Mouse (Mus musculus): ENCODE data around the gene Gm10282. TPM values are rescaled to one million over a fixed set of nuclear protein-coding genes. Genes with fewer than 3 reads are reported as not detected.

The Gm10282 gene
- total RNA-seq, 2 experiments from 2014 or later: 18.5 to 18.7 TPM

- no peak for DNase-seq
These were observed 43.6 kb downstream of the Gm10282 start for GRCm38 (mm10) chr8:72261431-72261830.

- peak; percentile 77 for DNase-seq
These were observed 44.0 kb downstream of the Gm10282 start for GRCm38 (mm10) chr8:72261019-72261418.

- peak; percentile 32 for DNase-seq
These were observed 44.5 kb downstream of the Gm10282 start for GRCm38 (mm10) chr8:72260585-72260984.

- no peak for DNase-seq
These were observed 45.2 kb downstream of the Gm10282 start for GRCm38 (mm10) chr8:72259862-72260261.

- no peak for DNase-seq
These were observed 47.2 kb downstream of the Gm10282 start for GRCm38 (mm10) chr8:72257902-72258238.

- DNase-seq: peak; percentile 64
These were observed 47.7 kb downstream of the Gm10282 start for GRCm38 (mm10) chr8:72257171-72257901.

Other genes with a start within 250 kb of the Gm10282 start
- gene Olfr373, start 222.1 kb downstream of the Gm10282 start, total RNA-seq (2021): not detected
- not detected for gene Olfr374, start 198.2 kb downstream of the Gm10282 start, total RNA-seq (2021)
- 100 to 1,000 TPM; 201 to 246 TPM for gene Tpm4, start 170.3 kb downstream of the Gm10282 start, total RNA-seq (2021)
- 10 to 100 TPM; 60.9 to 64.7 TPM for gene Rab8a, start 144.1 kb downstream of the Gm10282 start, total RNA-seq (2021)
- gene Hsh2d, start 115.6 kb downstream of the Gm10282 start, total RNA-seq (2021): under 1 TPM; 0.21 to 0.27 TPM
- not detected for gene Cib3, start 92.4 kb downstream of the Gm10282 start, total RNA-seq (2021)
- gene Gm11034, start 91.6 kb downstream of the Gm10282 start, total RNA-seq (2021): not detected
- gene Fam32a, start 85.5 kb downstream of the Gm10282 start, total RNA-seq (2021): 10 to 100 TPM; 43.8 to 46.8 TPM
- gene Ap1m1, start 65.2 kb downstream of the Gm10282 start, total RNA-seq (2021): 10 to 100 TPM; 66.8 to 81.0 TPM
- gene Klf2, start 13.8 kb upstream of the Gm10282 start, total RNA-seq (2021): 10 to 100 TPM; 48.0 to 99.9 TPM
- 10 to 100 TPM; 41.6 to 63.1 TPM for gene Eps15l1, start 116.2 kb upstream of the Gm10282 start, total RNA-seq (2021)
- 1 to 10 TPM; 4.0 to 4.1 TPM for gene Calr3, start 138.6 kb upstream of the Gm10282 start, total RNA-seq (2021)
- gene 1700030K09Rik, start 138.6 kb upstream of the Gm10282 start, total RNA-seq (2021): 10 to 100 TPM in 1 of 2 experiments, 1 to 10 TPM in 1; 6.8 to 12.7 TPM
- gene Cherp, start 170.0 kb upstream of the Gm10282 start, total RNA-seq (2021): 10 to 100 TPM; 49.2 to 57.8 TPM
- 10 to 100 TPM; 28.1 to 29.6 TPM for gene Slc35e1, start 187.4 kb upstream of the Gm10282 start, total RNA-seq (2021)
- gene Med26, start 243.0 kb upstream of the Gm10282 start, total RNA-seq (2021): 10 to 100 TPM; 10.1 to 10.2 TPM